Mouse (Mus musculus) neural tube, embryonic 12.5 days (tissue): ENCODE data around the gene Vmn1r181. TPM values are rescaled to one million over a fixed set of nuclear protein-coding genes. Genes with fewer than 3 reads are reported as not detected.
"Not testable (repeated sequence)": the region's sequence is repeated elsewhere in the genome, so short reads cannot be mapped to it uniquely, and the experiment has no call there.

Experiments used
- ATAC-seq: fragments of 200-750 bp; cut with Nextera tagmentation; 2 replicates; pipeline ENCODE4 v1.8.0; 2017; ENCODE audit warnings: low read depth, mild to moderate bottlenecking, moderate TSS enrichment, moderate library complexity; ENCODE audit not compliant: low FRiP score
- H3K27ac ChIP-seq: fragments of 300-500 bp; sonication (generic); 2 replicates; pipeline ENCODE4 v1.5.1; 2016
- H3K27me3 ChIP-seq: fragments of 300-500 bp; sonication (generic); replicated peaks from 2 replicates; pipeline ENCODE4 v1.6.1; 2016; ENCODE audit warnings: mild to moderate bottlenecking
- H3K36me3 ChIP-seq: fragments of 300-500 bp; sonication (generic); 2 replicates; pipeline ENCODE4 v1.6.1; 2016; ENCODE audit warnings: mild to moderate bottlenecking
- H3K4me1 ChIP-seq: fragments of 300-500 bp; sonication (generic); 2 replicates; pipeline ENCODE4 v1.6.1; 2016
- H3K4me2 ChIP-seq: fragments of 300-500 bp; sonication (generic); replicated peaks from 2 replicates; pipeline ENCODE4 v1.6.1; 2016; ENCODE audit warnings: mild to moderate bottlenecking
- H3K4me3 ChIP-seq: fragments of 300-500 bp; sonication (generic); 2 replicates; pipeline ENCODE4 v1.5.1; 2016
- H3K9ac ChIP-seq: fragments of 300-500 bp; sonication (generic); 2 replicates; pipeline ENCODE4 v1.6.1; 2016; ENCODE audit warnings: mild to moderate bottlenecking
- H3K9me3 ChIP-seq: fragments of 300-500 bp; sonication (generic); 2 replicates; pipeline ENCODE4 v1.6.1; 2016; ENCODE audit warnings: mild to moderate bottlenecking
- WGBS: fragments of 180-500 bp; shearing (Covaris S2); methylation state at CpG from one replicate; pipeline ENCODE4 v1.1.7; 2016; 5-methylcytosine and 5-hydroxymethylcytosine counted together
- polyA plus RNA-seq: library from polyadenylated mRNA; unstranded; fragments of >200 nt; fragmentation: Nextera tagmentation; extraction: Ambion mirVana; gene quantifications from 2 replicates; pipeline ENCODE4 v1.2.1, GENCODE M21; 2016

Gene Vmn1r181
- polyA plus RNA-seq: not detected in 2 replicates

DNA sequence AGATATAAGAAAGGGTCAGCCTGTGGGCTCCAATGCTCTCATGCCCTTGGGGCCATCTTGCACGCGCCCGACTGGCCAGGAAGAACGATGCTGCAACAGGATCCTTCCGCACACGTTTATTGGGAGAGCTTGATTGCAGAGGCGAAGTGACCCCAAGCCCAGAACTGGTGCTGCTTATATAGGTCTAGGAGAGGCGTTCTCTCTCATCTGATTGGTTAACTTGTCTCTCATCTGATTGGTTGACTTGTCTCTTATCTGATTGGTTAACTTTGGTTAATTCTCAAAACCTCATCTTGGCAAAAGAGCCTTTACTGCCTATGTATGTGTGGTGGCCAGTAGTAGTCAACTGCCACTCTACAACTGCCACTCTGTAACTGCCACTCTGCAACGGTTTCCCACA, at the start of gene Vmn1r181:
TSS of gene Vmn1r181 (plus strand) at position 301 of the 400 bp plus-strand sequence.
- H3K9ac ChIP-seq, ATAC-seq: not testable (repeated sequence)
- peaks cover 45% of the 10 kb centered on the region for H3K9me3 ChIP-seq

DNA sequence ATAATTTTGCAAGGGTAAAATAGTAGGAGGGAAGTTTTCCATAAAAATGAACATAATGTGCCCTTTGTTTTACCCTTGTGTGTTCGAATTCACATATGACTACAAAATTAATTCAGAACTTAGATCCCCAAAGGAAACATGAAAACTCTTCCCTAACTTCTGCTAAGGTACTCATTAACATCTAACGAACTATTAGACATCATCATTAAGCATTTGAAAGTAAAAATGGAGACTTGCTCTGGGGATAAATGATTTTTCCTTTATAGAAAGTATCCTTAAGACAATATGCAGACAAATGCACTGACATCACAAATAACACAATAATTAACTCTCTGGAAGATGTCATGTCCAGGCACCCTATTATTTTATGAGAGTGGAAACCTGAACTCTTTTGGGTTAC, 47.7 kb upstream of the Vmn1r181 start, which contains the start of gene Vmn1r179:
TSS of gene Vmn1r179 (plus strand) at position 301 of the 400 bp plus-strand sequence.
- WGBS: 57% methylated on average over 2 of the region's 2 CpGs

More for the DNA sequence above, at the start of gene Vmn1r181:
- WGBS: 86% methylated on average over 9 of the region's 9 CpGs
- H3K4me3 ChIP-seq, H3K36me3 ChIP-seq, H3K27ac ChIP-seq, H3K4me2 ChIP-seq, H3K27me3 ChIP-seq, H3K4me1 ChIP-seq: not testable (repeated sequence)

DNA sequence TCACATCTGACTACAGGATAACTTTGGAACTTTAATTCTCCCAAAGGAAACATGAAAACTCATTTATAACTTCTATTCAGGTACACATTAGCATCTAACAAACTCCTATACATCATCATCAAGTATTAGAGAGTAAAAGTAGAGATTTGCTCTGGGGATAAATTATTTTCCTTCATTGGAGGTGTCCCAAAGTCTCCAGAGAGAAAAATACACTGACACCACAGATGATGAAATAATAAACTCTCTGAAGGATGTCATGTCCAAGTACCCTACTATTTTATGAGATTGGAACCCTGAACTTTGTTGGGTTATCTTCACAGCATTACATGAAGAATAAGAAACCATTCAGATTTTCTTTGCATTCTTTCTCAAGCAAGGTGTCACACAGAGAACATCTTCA, 24.1 kb upstream of the Vmn1r181 start, which contains the start of gene Vmn1r180:
TSS of gene Vmn1r180 (plus strand) at position 301 of the 400 bp plus-strand sequence.
- Histone ChIP-seq H3K9ac (no peak within 1 kb of the TSS), H3K36me3 (no peaks in the 10 kb centered on the region), H3K4me3 (no peak within 1 kb of the TSS), H3K27ac (no peak within 1 kb of the TSS), H3K4me2 (no peak within 1 kb of the TSS), H3K27me3 (no peaks in the 10 kb centered on the region), H3K9me3 (peaks cover 11% of the 10 kb centered on the region; the same call in 1 of the 2 replicates), H3K4me1 (no peaks in the 10 kb centered on the region)
- ATAC-seq: no peak

More for the DNA sequence above, 47.7 kb upstream of the Vmn1r181 start, which contains the start of gene Vmn1r179:
- no peak for ATAC-seq
- Histone ChIP-seq H3K36me3 (no peaks in the 10 kb centered on the region), H3K4me1 (no peaks in the 10 kb centered on the region), H3K4me3 (no peak within 1 kb of the TSS), H3K27ac (no peak within 1 kb of the TSS), H3K9me3 (peaks cover 3% of the 10 kb centered on the region; the same call in 1 of the 2 replicates), H3K4me2 (no peak within 1 kb of the TSS), H3K27me3 (no peaks in the 10 kb centered on the region), H3K9ac (no peak within 1 kb of the TSS)

DNA sequence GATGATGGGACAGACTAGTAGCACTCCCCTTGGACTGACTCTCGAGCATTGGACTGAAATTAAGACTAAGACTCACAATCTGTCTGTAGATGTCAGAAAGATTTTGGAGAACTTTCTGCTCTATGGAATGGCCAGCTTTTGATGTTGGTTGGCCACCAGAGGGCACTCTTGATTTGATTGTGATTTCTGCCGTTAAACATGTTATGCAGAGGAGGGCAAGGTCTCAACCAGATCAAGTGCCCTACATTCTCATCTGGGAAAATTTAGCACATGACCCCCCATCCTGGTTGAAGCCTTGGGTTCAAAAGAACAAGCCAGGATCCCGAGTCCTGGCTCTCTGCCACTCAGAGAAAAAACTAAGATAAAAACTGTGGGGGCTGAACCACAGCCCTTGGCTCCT, 6.4 kb upstream of the Vmn1r181 start:
- not testable (repeated sequence) for H3K36me3 ChIP-seq, H3K4me1 ChIP-seq, H3K27ac ChIP-seq, H3K9ac ChIP-seq, H3K27me3 ChIP-seq, H3K4me2 ChIP-seq, ATAC-seq, H3K4me3 ChIP-seq
- H3K9me3 ChIP-seq: peaks cover 56% of the 10 kb centered on the region
- WGBS: 61% methylated on average over 3 of the region's 3 CpGs

DNA sequence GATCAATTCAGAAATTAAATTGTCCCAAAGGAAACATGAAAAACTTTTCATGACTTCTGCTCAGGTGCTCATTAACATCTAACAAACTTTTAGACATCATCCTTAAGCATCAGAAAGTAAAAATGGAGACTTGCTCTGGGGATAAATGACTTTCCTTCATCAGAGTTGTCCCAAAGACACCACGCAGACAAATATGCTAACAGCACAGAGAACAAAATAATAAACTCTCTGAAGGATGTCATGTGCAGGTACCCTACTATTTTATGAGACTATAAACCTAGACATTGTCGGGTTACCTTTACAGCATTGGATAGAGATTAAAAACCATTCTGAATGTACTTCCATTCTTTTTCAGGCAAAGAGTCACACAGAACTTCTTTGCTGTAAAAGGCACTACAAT, 27.0 kb downstream of the Vmn1r181 start, which contains the start of gene V1rd19:
TSS of gene V1rd19 (plus strand) at position 301 of the 400 bp plus-strand sequence.
- ATAC-seq: no peak
- 64% methylated on average over 2 of the region's 2 CpGs for WGBS
- Histone ChIP-seq H3K36me3 (no peaks in the 10 kb centered on the region), H3K9me3 (peaks cover 21% of the 10 kb centered on the region), H3K4me3 (no peak within 1 kb of the TSS), H3K9ac (no peak within 1 kb of the TSS), H3K27me3 (no peaks in the 10 kb centered on the region), H3K4me1 (no peaks in the 10 kb centered on the region), H3K4me2 (no peak within 1 kb of the TSS), H3K27ac (no peak within 1 kb of the TSS)

Other genes with a start within 250 kb of the Vmn1r181 start
- gene Vmn1r174, start 222.3 kb upstream of the Vmn1r181 start, polyA plus RNA-seq: not detected in 2 replicates
- gene Vmn1r175, start 164.0 kb upstream of the Vmn1r181 start, polyA plus RNA-seq: not detected in 2 replicates
- gene Vmn1r176, start 137.2 kb upstream of the Vmn1r181 start, polyA plus RNA-seq: not detected in 2 replicates
- gene Vmn1r177, start 108.2 kb upstream of the Vmn1r181 start, polyA plus RNA-seq: not detected in 2 replicates
- not detected in 2 replicates for gene Vmn1r178, start 82.6 kb upstream of the Vmn1r181 start, polyA plus RNA-seq
- gene Vmn1r179, start 47.6 kb upstream of the Vmn1r181 start, polyA plus RNA-seq: not detected in 2 replicates
- gene Vmn1r180, start 24.0 kb upstream of the Vmn1r181 start, polyA plus RNA-seq: not detected in 2 replicates
- not detected in 2 replicates for gene V1rd19, start 27.1 kb downstream of the Vmn1r181 start, polyA plus RNA-seq
- not detected in 2 replicates for gene Vmn1r183, start 78.6 kb downstream of the Vmn1r181 start, polyA plus RNA-seq
- 27.6 and 30.5 TPM in 2 replicates for gene Zfp180, start 107.3 kb downstream of the Vmn1r181 start, polyA plus RNA-seq
- 6.6 and 7.3 TPM in 2 replicates for gene Zfp112, start 137.7 kb downstream of the Vmn1r181 start, polyA plus RNA-seq
- 14.9 and 18.5 TPM in 2 replicates for gene Zfp235, start 159.6 kb downstream of the Vmn1r181 start, polyA plus RNA-seq
- 4.9 and 6.1 TPM in 2 replicates for gene Zfp114, start 200.4 kb downstream of the Vmn1r181 start, polyA plus RNA-seq
- gene Zfp111, start 236.8 kb downstream of the Vmn1r181 start, polyA plus RNA-seq: 8.2 and 8.8 TPM in 2 replicates